Mouse (Mus musculus) lung, adult 2 months (tissue): ENCODE measurements around the gene 1810010H24Rik.

Experiments used
- CTCF ChIP-seq: fragments of 200-500 bp; IDR thresholded peaks from 2 replicates; pipeline ENCODE4 v1.5.1; 2011; ENCODE audit warnings: mild to moderate bottlenecking, low read length, control low read depth; ENCODE audit not compliant: insufficient read depth
- POLR2A ChIP-seq: fragments of 200-500 bp; IDR thresholded peaks from 2 replicates; pipeline ENCODE4 v1.6.1; 2011; ENCODE audit warnings: low read depth, mild to moderate bottlenecking, control low read depth, low read length, borderline replicate concordance; ENCODE audit errors: extremely low read depth

GRCm38 (mm10) chr11:107060941-107061340 is 35.5 kb downstream of the 1810010H24Rik start:
- no peak for TF ChIP-seq CTCF
- TF ChIP-seq POLR2A: no peak
